Mouse (Mus musculus) heart, adult 11 months (tissue): ENCODE data around the gene Taar9.
"Not testable (repeated sequence)": the region's sequence is repeated elsewhere in the genome, so short reads cannot be mapped to it uniquely, and the experiment has no call there.

ENCODE experiments used
- DNase-seq: peaks from one replicate; pipeline ENCODE4 v3.0.0; 2022

The Taar9 gene

GRCm38 (mm10) chr10:24109434-24109833 is at the start of gene Taar9:
Gene Taar9 (minus strand): TSS chr10:24109534.
- DNase-seq, result not testable (repeated sequence)

- DNase-seq, result peak; percentile 72
Observed at GRCm38 (mm10) chr10:24158470-24159254, 49.3 kb upstream of the Taar9 start.

- no peak for DNase-seq
Observed at GRCm38 (mm10) chr10:24150086-24150485, 40.8 kb upstream of the Taar9 start.

- DNase-seq, result peak; percentile 100
Observed at GRCm38 (mm10) chr10:24149135-24149781, 39.9 kb upstream of the Taar9 start, which contains the start of gene Stx7. Gene Stx7 (plus strand): TSS chr10:24149302.

- DNase-seq, result peak; percentile 88
Observed at GRCm38 (mm10) chr10:24142735-24143134, 33.4 kb upstream of the Taar9 start.

GRCm38 (mm10) chr10:24138623-24139261 is 29.4 kb upstream of the Taar9 start:
- no peak for DNase-seq

GRCm38 (mm10) chr10:24134071-24134645 is 24.8 kb upstream of the Taar9 start:
- no peak for DNase-seq

- DNase-seq, result peak; percentile 89
Observed at GRCm38 (mm10) chr10:24133132-24133531, 23.8 kb upstream of the Taar9 start.

- DNase-seq, result no peak
Observed at GRCm38 (mm10) chr10:24132273-24132672, 22.9 kb upstream of the Taar9 start.

GRCm38 (mm10) chr10:24131451-24132262 is 22.3 kb upstream of the Taar9 start:
- DNase-seq, result peak; percentile 91

- no peak for DNase-seq
Observed at GRCm38 (mm10) chr10:24111116-24111778, 1.9 kb upstream of the Taar9 start.

- no peak for DNase-seq
Observed at GRCm38 (mm10) chr10:24108236-24108635, 1.1 kb downstream of the Taar9 start.

- no peak for DNase-seq
Observed at GRCm38 (mm10) chr10:24107747-24108146, 1.6 kb downstream of the Taar9 start.

GRCm38 (mm10) chr10:24103299-24103698 is 6.0 kb downstream of the Taar9 start:
- not testable (repeated sequence) for DNase-seq

GRCm38 (mm10) chr10:24101812-24102211 is 7.5 kb downstream of the Taar9 start, which contains the start of gene Taar8c:
Gene Taar8c (minus strand): TSS chr10:24101912.
- not testable (repeated sequence) for DNase-seq

GRCm38 (mm10) chr10:24097010-24097409 is 12.3 kb downstream of the Taar9 start:
- DNase-seq, result not testable (repeated sequence)

GRCm38 (mm10) chr10:24092194-24092593 is 17.1 kb downstream of the Taar9 start, which contains the start of gene Taar8b:
Gene Taar8b (minus strand): TSS chr10:24092294.
- DNase-seq, result no peak

GRCm38 (mm10) chr10:24087168-24087567 is 22.2 kb downstream of the Taar9 start:
- DNase-seq, result no peak

- DNase-seq, result no peak
Observed at GRCm38 (mm10) chr10:24086555-24086954, 22.8 kb downstream of the Taar9 start.

- DNase-seq, result no peak
Observed at GRCm38 (mm10) chr10:24085936-24086335, 23.4 kb downstream of the Taar9 start.

- DNase-seq, result peak; percentile 84
Observed at GRCm38 (mm10) chr10:24080166-24080565, 29.2 kb downstream of the Taar9 start.

GRCm38 (mm10) chr10:24076200-24076599 is 33.1 kb downstream of the Taar9 start, which contains the start of gene Taar8a:
Gene Taar8a (plus strand): TSS chr10:24076500.
- not testable (repeated sequence) for DNase-seq
